Mouse (Mus musculus): ENCODE measurements at regions not wholly inside any gene's neighbourhood (a gene's known extent, or its start where the extent isn't known, plus 50 kb on each side); places are given as distances from the start of the nearest gene placed in this dataset.
A peak's percentile ranks its signal among the peaks of the same experiment; 100 is the strongest.

DNA sequence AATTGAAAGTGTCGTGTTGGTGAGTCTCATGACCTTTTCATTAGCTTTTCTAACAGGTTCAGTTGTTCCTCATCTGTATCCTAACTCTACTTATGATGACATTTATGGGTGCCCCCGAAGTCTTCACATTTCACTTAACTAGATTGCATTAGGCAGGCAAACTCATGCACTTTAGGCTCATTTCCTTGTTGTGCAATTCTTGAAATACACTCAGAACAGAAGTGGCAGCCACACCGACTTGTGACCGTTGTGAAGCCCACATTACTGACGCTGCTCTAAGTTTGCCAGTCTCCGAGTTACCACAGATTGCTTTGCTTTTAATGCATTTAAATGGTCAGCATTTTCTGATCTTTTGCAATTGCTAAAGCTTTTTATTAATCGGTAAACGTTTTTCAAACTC, 414.8 kb downstream of the Trim52 start:
- H3K4me3 ChIP-seq (ENCODE audit: low read length): no peak overlapping the region
- no peak overlapping the region for H3K9ac ChIP-seq (ENCODE audit: low read depth, low read length)
- H3K4me2 ChIP-seq (ENCODE audit: low read length): no peak overlapping the region
- no peaks in the 10 kb centered on the region for H3K27me3 ChIP-seq (replicated peaks; ENCODE audit: control insufficient read depth, insufficient read depth, low read length)
- ATAC-seq: no peak
- no peak overlapping the region for H3K27ac ChIP-seq (ENCODE audit: low read depth, low read length)
- no peaks in the 10 kb centered on the region for H3K4me1 ChIP-seq (ENCODE audit: control insufficient read depth, insufficient read depth, low read depth, low read length)
- WGBS: 79% methylated on average over 8 of the region's 8 CpGs
- no peaks in the 10 kb centered on the region for H3K36me3 ChIP-seq (ENCODE audit: control insufficient read depth, insufficient read depth, low read length)
- no peaks in the 10 kb centered on the region for H3K9me3 ChIP-seq (ENCODE audit: control insufficient read depth, low read length)

- Histone ChIP-seq H3K36me3 (ENCODE audit: control insufficient read depth, insufficient read depth, low read length) (no peaks in the 10 kb centered on the region), H3K27me3 (replicated peaks; ENCODE audit: control insufficient read depth, insufficient read depth, low read length) (no peaks in the 10 kb centered on the region), H3K27ac (ENCODE audit: low read depth, low read length) (no peak overlapping the region), H3K9ac (ENCODE audit: low read depth, low read length) (no peak overlapping the region), H3K4me2 (ENCODE audit: low read length) (no peak overlapping the region), H3K4me1 (ENCODE audit: control insufficient read depth, insufficient read depth, low read depth, low read length) (no peaks in the 10 kb centered on the region), H3K4me3 (ENCODE audit: low read length) (no peak overlapping the region), H3K9me3 (ENCODE audit: control insufficient read depth, low read length) (no peaks in the 10 kb centered on the region)
- 11% methylated on average over 1 of the region's 1 CpGs for whole genome bisulfite sequencing
- ATAC-seq: no peak
Observed at GRCm38 (mm10) chr14:106550150-106550549, 444.2 kb downstream of the Trim52 start.

- H3K4me3 ChIP-seq (ENCODE audit: low read length): no peak overlapping the region
- H3K9ac ChIP-seq (ENCODE audit: low read depth, low read length): no peak overlapping the region
- no peaks in the 10 kb centered on the region for H3K27me3 ChIP-seq (replicated peaks; ENCODE audit: control insufficient read depth, insufficient read depth, low read length)
- no peaks in the 10 kb centered on the region for H3K36me3 ChIP-seq (ENCODE audit: control insufficient read depth, insufficient read depth, low read length)
- 66% methylated on average over 2 of the region's 2 CpGs for WGBS
- no peak overlapping the region for H3K4me2 ChIP-seq (ENCODE audit: low read length)
- ATAC-seq: no peak
- H3K9me3 ChIP-seq (ENCODE audit: control insufficient read depth, low read length): no peaks in the 10 kb centered on the region
- no peak overlapping the region for H3K27ac ChIP-seq (ENCODE audit: low read depth, low read length)
- no peaks in the 10 kb centered on the region for H3K4me1 ChIP-seq (ENCODE audit: control insufficient read depth, insufficient read depth, low read depth, low read length)
Observed at GRCm38 (mm10) chr14:106579281-106579680, 473.3 kb downstream of the Trim52 start.

DNA sequence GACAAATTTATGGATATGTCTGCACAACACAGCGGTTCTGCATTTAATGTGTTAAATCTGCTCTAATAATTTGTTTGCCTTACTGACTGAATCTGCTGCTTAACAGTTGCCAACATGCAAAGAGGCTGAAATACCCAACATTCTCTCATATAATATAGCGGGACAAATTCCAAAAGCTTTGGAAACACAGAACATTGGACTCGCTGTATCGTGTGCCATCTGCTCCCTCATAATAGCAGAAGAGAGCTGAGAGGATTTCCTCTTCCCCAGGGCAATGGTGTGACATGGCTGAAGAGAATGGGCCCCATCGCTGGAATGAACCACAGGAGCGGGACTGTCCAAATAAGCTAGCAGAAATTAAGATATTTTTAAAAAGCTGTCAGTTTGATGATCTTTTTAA, 475.9 kb downstream of the Trim52 start:
- no peaks in the 10 kb centered on the region for H3K9me3 ChIP-seq (ENCODE audit: control insufficient read depth, low read length)
- H3K4me2 ChIP-seq (ENCODE audit: low read length): no peak overlapping the region
- peak; percentile 56; the same call in 1 of the 2 replicates for ATAC-seq
- no peak overlapping the region for H3K9ac ChIP-seq (ENCODE audit: low read depth, low read length)
- no peaks in the 10 kb centered on the region for H3K27me3 ChIP-seq (replicated peaks; ENCODE audit: control insufficient read depth, insufficient read depth, low read length)
- H3K27ac ChIP-seq (ENCODE audit: low read depth, low read length): no peak overlapping the region
- WGBS: 69% methylated on average over 6 of the region's 6 CpGs
- H3K4me1 ChIP-seq (ENCODE audit: control insufficient read depth, insufficient read depth, low read depth, low read length): no peaks in the 10 kb centered on the region
- H3K4me3 ChIP-seq (ENCODE audit: low read length): no peak overlapping the region
- H3K36me3 ChIP-seq (ENCODE audit: control insufficient read depth, insufficient read depth, low read length): no peaks in the 10 kb centered on the region

DNA sequence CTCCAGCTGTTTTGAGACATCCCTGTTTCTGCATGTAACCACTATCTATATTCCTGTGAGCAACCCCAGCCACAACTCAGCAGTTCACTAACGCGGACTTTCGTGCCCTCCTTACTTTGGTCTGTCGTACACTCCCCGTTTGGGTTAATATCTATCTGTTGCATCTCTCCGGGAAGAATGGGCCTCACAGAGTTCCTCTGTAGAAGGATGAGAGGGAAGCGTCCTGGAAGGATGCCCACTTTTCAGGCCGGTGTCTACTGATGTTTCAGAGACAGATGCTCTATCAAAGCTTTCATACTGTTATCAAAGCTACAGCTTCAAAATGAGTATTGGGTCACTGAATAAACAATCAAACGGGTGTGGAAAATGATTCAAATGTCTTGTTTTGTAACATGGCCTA, 487.4 kb downstream of the Trim52 start:
- no peak for ATAC-seq
- Histone ChIP-seq H3K4me2 (ENCODE audit: low read length) (no peak overlapping the region), H3K4me1 (ENCODE audit: control insufficient read depth, insufficient read depth, low read depth, low read length) (no peaks in the 10 kb centered on the region), H3K27ac (ENCODE audit: low read depth, low read length) (no peak overlapping the region), H3K9me3 (ENCODE audit: control insufficient read depth, low read length) (no peaks in the 10 kb centered on the region), H3K9ac (ENCODE audit: low read depth, low read length) (no peak overlapping the region), H3K4me3 (ENCODE audit: low read length) (no peak overlapping the region), H3K36me3 (ENCODE audit: control insufficient read depth, insufficient read depth, low read length) (no peaks in the 10 kb centered on the region), H3K27me3 (replicated peaks; ENCODE audit: control insufficient read depth, insufficient read depth, low read length) (no peaks in the 10 kb centered on the region)
- whole genome bisulfite sequencing: 88% methylated on average over 9 of the region's 9 CpGs

DNA sequence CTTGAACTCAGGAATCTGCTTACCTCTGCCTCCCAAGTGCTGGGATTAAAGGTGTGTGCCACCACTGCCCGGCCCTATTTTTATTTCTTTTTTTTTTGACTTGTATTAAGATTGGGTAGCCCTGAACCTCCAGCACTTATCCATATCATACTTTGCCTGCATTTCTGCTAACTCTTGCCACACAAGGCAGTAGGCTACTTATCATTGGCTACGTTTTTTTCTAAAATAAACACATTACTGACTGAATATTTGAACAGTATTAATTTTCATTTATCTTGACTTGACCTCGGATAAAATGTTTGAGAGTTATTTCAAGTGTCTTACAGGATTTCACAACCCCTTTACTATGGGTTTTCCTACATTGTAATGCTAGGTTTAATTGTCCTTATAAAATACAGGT, 488.0 kb downstream of the Trim52 start:
- 91% methylated on average over 3 of the region's 3 CpGs for WGBS
- H3K27ac ChIP-seq (ENCODE audit: low read depth, low read length): no peak overlapping the region
- no peak for ATAC-seq

GRCm38 (mm10) chr14:106607041-106607440, 501.0 kb downstream of the Trim52 start:
- no peaks in the 10 kb centered on the region for H3K27me3 ChIP-seq (replicated peaks; ENCODE audit: control insufficient read depth, insufficient read depth, low read length)
- no peaks in the 10 kb centered on the region for H3K9me3 ChIP-seq (ENCODE audit: control insufficient read depth, low read length)
- 11% methylated on average over 3 of the region's 3 CpGs for whole genome bisulfite sequencing
- no peak overlapping the region for H3K27ac ChIP-seq (ENCODE audit: low read depth, low read length)
- H3K9ac ChIP-seq (ENCODE audit: low read depth, low read length): no peak overlapping the region
- no peak for ATAC-seq
- H3K4me3 ChIP-seq (ENCODE audit: low read length): no peak overlapping the region
- peaks cover 5% of the 10 kb centered on the region; the same call in 1 of the 2 replicates for H3K4me1 ChIP-seq (ENCODE audit: control insufficient read depth, insufficient read depth, low read depth, low read length)
- H3K4me2 ChIP-seq (ENCODE audit: low read length): no peak overlapping the region
- H3K36me3 ChIP-seq (ENCODE audit: control insufficient read depth, insufficient read depth, low read length): no peaks in the 10 kb centered on the region

More for the DNA sequence above, 488.0 kb downstream of the Trim52 start:
- H3K36me3 ChIP-seq (ENCODE audit: control insufficient read depth, insufficient read depth, low read length): no peaks in the 10 kb centered on the region
- no peaks in the 10 kb centered on the region for H3K4me1 ChIP-seq (ENCODE audit: control insufficient read depth, insufficient read depth, low read depth, low read length)
- H3K4me2 ChIP-seq (ENCODE audit: low read length): no peak overlapping the region
- no peak overlapping the region for H3K9ac ChIP-seq (ENCODE audit: low read depth, low read length)
- no peaks in the 10 kb centered on the region for H3K27me3 ChIP-seq (replicated peaks; ENCODE audit: control insufficient read depth, insufficient read depth, low read length)
- H3K9me3 ChIP-seq (ENCODE audit: control insufficient read depth, low read length): no peaks in the 10 kb centered on the region
- no peak overlapping the region for H3K4me3 ChIP-seq (ENCODE audit: low read length)

DNA sequence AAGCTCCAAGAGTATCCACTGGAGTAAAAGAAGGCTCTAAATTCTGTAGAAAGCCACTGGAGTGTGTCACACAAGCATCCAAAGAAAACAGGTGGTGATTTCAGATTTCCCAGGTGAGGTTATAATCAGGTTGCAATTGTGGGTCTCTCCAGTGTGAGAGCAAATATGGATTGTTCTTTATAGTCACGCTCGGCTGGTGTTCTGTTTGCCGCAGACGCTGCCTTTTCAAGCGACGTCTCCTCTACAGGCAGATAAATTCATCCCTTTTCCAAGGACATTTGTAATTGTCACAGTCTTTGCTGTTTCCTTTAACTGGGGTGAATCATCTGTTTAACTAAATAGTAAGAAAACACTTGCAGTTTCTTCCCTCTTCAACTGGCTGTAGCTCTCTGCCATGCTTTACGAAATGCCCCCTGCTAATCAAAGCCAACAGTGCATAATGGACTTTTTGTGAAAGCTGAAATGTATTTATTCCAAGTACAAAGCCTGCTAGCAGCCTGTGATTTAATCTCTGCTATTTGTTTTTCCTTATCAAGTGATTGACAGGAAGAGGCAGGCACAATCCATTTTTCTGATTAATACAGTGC, 502.4 kb downstream of the Trim52 start:
- Histone ChIP-seq H3K27ac (ENCODE audit: low read depth, low read length) (peak overlapping the region; percentile 34; the same call in 1 of the 2 replicates), H3K4me1 (ENCODE audit: control insufficient read depth, insufficient read depth, low read depth, low read length) (peaks cover 5% of the 10 kb centered on the region; the same call in 1 of the 2 replicates), H3K27me3 (replicated peaks; ENCODE audit: control insufficient read depth, insufficient read depth, low read length) (no peaks in the 10 kb centered on the region), H3K36me3 (ENCODE audit: control insufficient read depth, insufficient read depth, low read length) (no peaks in the 10 kb centered on the region), H3K9me3 (ENCODE audit: control insufficient read depth, low read length) (no peaks in the 10 kb centered on the region), H3K9ac (ENCODE audit: low read depth, low read length) (no peak overlapping the region), H3K4me2 (ENCODE audit: low read length) (peak overlapping the region; percentile 22), H3K4me3 (ENCODE audit: low read length) (peak overlapping the region; percentile 8; the same call in 1 of the 2 replicates)
- ATAC-seq: peak; percentile 30; the same call in 1 of the 2 replicates
- 17% methylated on average over 7 of the region's 7 CpGs for WGBS
